Mouse (Mus musculus) brain, embryonic 14.5 days (tissue): ENCODE data around the gene Dock9.

Source experiments
- CTCF ChIP-seq: fragments of 200-500 bp; IDR thresholded peaks from 2 replicates; pipeline ENCODE4 v1.5.1; 2012; ENCODE audit warnings: inconsistent platforms, mild to moderate bottlenecking, moderate library complexity, borderline replicate concordance; ENCODE audit not compliant: insufficient read depth, insufficient read length; ENCODE audit errors: extremely low read depth
- POLR2A ChIP-seq: fragments of 200-500 bp; IDR thresholded peaks from 2 replicates; pipeline ENCODE4 v1.6.1; 2012; ENCODE audit warnings: mild to moderate bottlenecking, inconsistent platforms, borderline replicate concordance; ENCODE audit not compliant: poor library complexity, insufficient read depth, insufficient read length, severe bottlenecking; ENCODE audit errors: extremely low read depth

DNA sequence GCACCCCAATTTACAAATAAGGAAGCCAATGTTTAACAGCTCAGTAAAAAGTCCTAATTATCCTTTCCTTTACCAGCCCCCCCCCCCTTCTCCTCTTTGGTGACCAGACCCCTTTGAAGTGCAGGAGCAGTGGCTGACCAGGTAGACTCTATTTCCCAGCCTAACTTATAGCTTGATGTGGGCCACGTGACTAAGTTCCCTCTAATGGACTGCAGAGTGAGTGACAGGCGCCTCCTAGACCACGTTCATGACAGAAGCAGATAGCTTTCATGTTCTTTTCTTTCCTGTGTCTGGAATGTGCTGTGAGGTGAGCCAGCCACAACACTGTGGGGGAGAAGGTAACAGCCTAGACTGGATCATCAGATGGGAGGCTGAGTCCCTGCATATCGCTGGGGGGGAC, 186.1 kb downstream of the Dock9 start:
- no peak for TF ChIP-seq POLR2A
- no peak for TF ChIP-seq CTCF
